Mouse (Mus musculus): Measurements from ENCODE around the gene Pidd1. TPM values are rescaled to one million over a fixed set of nuclear protein-coding genes. Genes with fewer than 3 reads are reported as not detected.
A peak's percentile ranks its signal among the peaks of the same experiment; 100 is the strongest.

Gene Pidd1
- polyA plus RNA-seq, 1 experiment from 2014 or later = 15.7 TPM

DNA sequence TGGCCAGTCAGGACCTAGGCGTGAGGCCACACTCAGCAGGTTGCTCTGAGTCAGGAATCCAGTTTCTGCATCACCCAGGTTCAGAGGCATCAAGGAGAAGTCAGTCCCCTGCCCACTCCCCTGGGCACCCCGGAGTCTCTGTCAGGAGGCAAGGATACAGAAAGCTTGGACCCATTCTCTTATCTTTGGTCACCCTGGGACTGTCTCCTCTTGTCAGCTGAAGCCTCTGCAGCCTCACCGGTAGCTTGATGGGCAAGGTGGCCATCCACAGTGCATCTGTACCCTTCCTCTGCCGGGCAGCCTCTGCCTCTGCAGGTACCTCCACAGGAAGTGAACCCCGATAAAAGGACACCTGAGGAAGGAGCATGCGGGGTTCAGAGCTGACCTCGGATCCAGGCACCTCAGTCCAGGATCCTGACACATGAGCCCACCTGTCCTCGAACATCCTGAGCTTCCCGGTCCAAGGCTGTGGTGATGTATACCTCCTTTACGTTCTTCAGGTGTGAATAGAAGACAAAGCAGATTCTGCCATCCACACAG lies 4.6 kb downstream of the Pidd1 start:
- no peaks in the 10 kb centered on the region for H3K27me3 ChIP-seq (ENCODE audit: control insufficient read depth, insufficient read depth, low read length)
- no peaks in the 10 kb centered on the region for H3K9me3 ChIP-seq (ENCODE audit: control insufficient read depth, low read length)
- no peak overlapping the region for H3K9ac ChIP-seq (ENCODE audit: low read length)
- no peak for DNase-seq (ENCODE audit: low spot score)
- no peak overlapping the region for H3K27ac ChIP-seq (replicated peaks; ENCODE audit: low read depth, low read length)
- 96% methylated on average over 10 of the region's 10 CpGs for WGBS
- no peak for ATAC-seq (ENCODE audit: insufficient number of reproducible peaks, low FRiP score, low TSS enrichment, low read depth)
- H3K4me3 ChIP-seq (ENCODE audit: low read depth, low read length) = no peak overlapping the region
- peaks cover 29% of the 10 kb centered on the region for H3K4me1 ChIP-seq (ENCODE audit: control insufficient read depth, insufficient read depth, low read length)
- H3K36me3 ChIP-seq (ENCODE audit: control insufficient read depth, insufficient read depth, low read length) = peaks cover 20% of the 10 kb centered on the region
- H3K4me2 ChIP-seq (ENCODE audit: low read depth, severe bottlenecking) = no peak overlapping the region

DNA sequence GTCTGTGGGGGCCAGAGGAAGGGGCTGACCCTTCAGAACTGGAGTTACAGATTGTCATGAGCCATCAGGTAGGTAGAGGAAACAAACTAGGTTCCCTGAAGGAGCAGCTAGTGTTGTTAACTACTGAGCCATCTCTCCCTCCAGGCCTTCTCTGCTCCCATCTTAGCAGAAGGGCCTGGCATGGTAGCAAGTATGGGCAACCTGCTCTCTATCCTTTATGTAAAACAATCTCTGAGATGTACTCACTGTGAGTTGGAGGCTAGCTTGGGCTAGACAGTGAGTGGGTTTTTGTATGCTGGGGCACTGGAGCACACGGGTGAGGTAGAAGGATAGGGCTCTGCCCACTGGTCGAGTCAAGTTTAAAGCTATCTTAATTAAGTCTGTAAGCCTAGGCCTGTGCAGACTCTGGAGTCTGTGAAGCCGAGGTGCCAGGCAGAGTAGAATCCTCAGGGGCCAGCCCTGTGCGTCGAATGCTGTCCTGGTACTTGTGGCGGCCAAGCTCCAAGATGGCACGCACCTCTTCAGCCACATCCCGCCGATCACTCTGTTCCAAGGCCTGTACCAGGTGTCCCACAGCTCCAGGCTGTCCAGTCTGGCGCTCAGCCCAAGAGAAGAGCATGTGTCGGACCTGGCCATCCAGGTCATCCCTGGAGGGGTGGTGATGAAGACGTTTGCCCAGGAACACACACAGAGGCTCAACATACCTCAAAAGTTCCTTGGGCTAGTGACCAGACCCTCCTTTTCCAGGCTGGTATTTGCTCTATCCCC lies 5.4 kb downstream of the Pidd1 start:
- Histone ChIP-seq H3K27me3 (ENCODE audit: control insufficient read depth, insufficient read depth, low read length) (no peaks in the 10 kb centered on the region), H3K4me3 (ENCODE audit: low read depth, low read length) (no peak overlapping the region), H3K27ac (replicated peaks; ENCODE audit: low read depth, low read length) (no peak overlapping the region), H3K4me2 (ENCODE audit: low read depth, severe bottlenecking) (no peak overlapping the region), H3K9me3 (ENCODE audit: control insufficient read depth, low read length) (no peaks in the 10 kb centered on the region), H3K36me3 (ENCODE audit: control insufficient read depth, insufficient read depth, low read length) (peaks cover 20% of the 10 kb centered on the region), H3K9ac (ENCODE audit: low read length) (no peak overlapping the region), H3K4me1 (ENCODE audit: control insufficient read depth, insufficient read depth, low read length) (peaks cover 28% of the 10 kb centered on the region)
- DNase-seq (ENCODE audit: low spot score) (no peak), ATAC-seq (ENCODE audit: insufficient number of reproducible peaks, low FRiP score, low TSS enrichment, low read depth) (no peak)
- 94% methylated on average over 12 of the region's 12 CpGs for WGBS

DNA sequence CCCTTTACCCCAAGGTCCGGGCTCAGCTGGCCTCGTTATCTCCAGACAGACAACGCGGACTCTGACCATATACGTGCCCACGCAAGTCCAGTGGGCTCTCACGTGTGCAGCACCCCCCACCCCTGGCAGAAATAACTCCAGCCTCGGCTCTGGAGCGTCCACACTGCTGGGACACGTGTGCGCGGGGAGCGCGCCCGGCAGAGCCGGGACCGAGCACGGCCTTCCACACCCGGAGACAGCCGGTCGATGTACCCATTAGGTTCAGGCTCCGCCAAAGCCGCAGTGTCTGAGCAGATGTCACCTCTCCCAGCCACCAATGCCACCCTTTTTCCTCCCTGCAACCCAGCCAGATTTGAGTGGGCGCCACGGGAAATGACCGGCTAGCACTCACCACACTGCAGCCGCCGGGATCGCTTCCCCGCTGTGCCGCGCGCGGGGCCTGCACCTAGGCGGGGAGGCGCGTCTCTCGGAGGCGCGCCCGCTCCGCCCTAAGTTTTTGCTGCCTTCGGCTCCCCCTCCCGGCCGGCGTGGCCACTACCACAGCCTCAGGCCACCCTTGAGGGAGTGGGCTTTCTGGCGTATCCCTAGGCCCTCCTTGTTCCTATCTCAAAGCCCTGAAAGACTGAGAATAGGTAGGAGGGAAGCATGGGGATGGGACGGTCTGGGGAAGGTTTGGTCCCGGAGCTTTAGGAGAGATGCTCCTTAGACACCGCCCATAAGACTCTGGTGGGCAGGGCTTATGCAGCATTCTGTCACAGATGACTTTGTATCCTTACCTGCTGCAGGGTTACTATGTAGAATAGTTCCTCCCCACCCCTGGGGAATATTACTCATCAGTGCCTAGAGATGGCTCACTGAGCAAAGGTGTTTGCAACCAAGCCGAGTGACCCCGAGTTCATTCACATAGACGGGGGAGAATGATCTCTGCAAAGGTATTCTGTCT lies 6.4 kb downstream of the Pidd1 start, which contains the start of gene Slc25a22:
Gene Slc25a22 (minus strand): TSS at position 715 of the 943 bp plus-strand sequence.
- Histone ChIP-seq H3K4me1 (ENCODE audit: control insufficient read depth, insufficient read depth, low read length) (peaks cover 18% of the 10 kb centered on the region), H3K4me2 (ENCODE audit: low read depth, severe bottlenecking) (peak within 1 kb of the TSS; percentile 88), H3K9me3 (ENCODE audit: control insufficient read depth, low read length) (no peaks in the 10 kb centered on the region), H3K27ac (replicated peaks; ENCODE audit: low read depth, low read length) (no peak within 1 kb of the TSS), H3K4me3 (ENCODE audit: low read depth, low read length) (peak within 1 kb of the TSS; percentile 43), H3K36me3 (ENCODE audit: control insufficient read depth, insufficient read depth, low read length) (peaks cover 20% of the 10 kb centered on the region), H3K9ac (ENCODE audit: low read length) (peak within 1 kb of the TSS; percentile 72), H3K27me3 (ENCODE audit: control insufficient read depth, insufficient read depth, low read length) (no peaks in the 10 kb centered on the region)
- ATAC-seq (ENCODE audit: insufficient number of reproducible peaks, low FRiP score, low TSS enrichment, low read depth) (peak; percentile 48), DNase-seq (ENCODE audit: low spot score) (peak; percentile 90)
- WGBS = 6% methylated on average over 53 of the region's 53 CpGs

DNA sequence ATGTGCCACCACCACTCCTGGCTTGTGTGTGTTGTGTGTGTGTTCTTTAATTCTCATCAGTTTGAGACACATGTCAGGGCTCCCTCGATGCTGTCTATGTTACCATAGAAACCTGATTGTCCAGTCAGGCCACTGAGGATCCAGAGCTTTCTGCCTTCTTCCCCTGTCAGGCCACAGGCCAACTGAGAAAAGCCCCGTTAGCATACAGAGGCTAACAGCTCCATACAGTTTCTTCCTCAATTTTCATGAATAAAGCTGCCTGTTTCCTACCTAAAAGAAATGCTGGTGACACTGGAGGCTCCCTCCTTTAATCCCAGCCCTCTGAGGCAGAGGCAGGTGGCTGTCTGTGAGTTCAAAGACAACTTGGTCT lies 7.3 kb downstream of the Pidd1 start:
- peaks cover 16% of the 10 kb centered on the region for H3K36me3 ChIP-seq (ENCODE audit: control insufficient read depth, insufficient read depth, low read length)
- H3K27ac ChIP-seq (replicated peaks; ENCODE audit: low read depth, low read length) = no peak overlapping the region
- no peaks in the 10 kb centered on the region for H3K27me3 ChIP-seq (ENCODE audit: control insufficient read depth, insufficient read depth, low read length)
- H3K4me2 ChIP-seq (ENCODE audit: low read depth, severe bottlenecking) = peak overlapping the region; percentile 88
- WGBS = 71% methylated on average over 2 of the region's 2 CpGs
- H3K9me3 ChIP-seq (ENCODE audit: control insufficient read depth, low read length) = no peaks in the 10 kb centered on the region
- DNase-seq (ENCODE audit: low spot score) (no peak), ATAC-seq (ENCODE audit: insufficient number of reproducible peaks, low FRiP score, low TSS enrichment, low read depth) (no peak)
- H3K9ac ChIP-seq (ENCODE audit: low read length) = no peak overlapping the region
- peak overlapping the region; percentile 43 for H3K4me3 ChIP-seq (ENCODE audit: low read depth, low read length)
- H3K4me1 ChIP-seq (ENCODE audit: control insufficient read depth, insufficient read depth, low read length) = peaks cover 11% of the 10 kb centered on the region

DNA sequence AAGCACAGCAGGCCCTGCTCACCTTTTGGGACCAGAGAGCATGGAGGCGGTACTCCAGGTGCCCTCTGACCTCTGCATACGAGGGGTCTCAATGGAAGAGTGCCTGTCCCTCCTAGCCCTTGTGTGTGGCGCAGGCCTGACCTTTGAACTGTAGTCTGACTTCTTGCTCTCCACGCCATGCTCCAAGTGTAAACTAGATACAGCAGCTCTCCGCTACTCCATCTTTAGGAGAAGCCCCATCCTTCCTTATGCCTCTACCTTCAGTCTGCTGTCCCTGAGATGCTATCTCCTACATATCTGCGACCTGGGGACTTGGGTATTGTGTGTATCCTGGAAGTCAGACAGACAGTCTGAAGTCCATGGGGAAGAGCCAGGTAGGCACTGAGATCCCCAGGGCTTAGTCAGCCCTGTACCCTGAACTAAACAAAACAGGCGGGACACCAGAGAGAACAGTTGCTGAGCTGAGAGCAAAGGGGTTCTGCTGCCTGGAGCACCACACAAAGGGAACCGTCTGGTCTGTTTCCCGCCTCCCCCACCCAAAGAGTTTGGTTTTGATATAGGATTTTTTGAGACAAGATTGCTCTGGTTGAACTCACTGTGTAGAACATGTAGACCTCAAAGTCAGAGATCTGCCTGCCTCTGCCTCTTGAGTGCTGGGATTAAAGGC lies 7.8 kb downstream of the Pidd1 start:
- peaks cover 10% of the 10 kb centered on the region for H3K4me1 ChIP-seq (ENCODE audit: control insufficient read depth, insufficient read depth, low read length)
- H3K4me3 ChIP-seq (ENCODE audit: low read depth, low read length) = 0 out of 2 replicates have a peak overlapping the region, but pooled peaks have one; percentile 43
- no peak overlapping the region for H3K9ac ChIP-seq (ENCODE audit: low read length)
- no peak for DNase-seq (ENCODE audit: low spot score)
- ATAC-seq (ENCODE audit: insufficient number of reproducible peaks, low FRiP score, low TSS enrichment, low read depth) = no peak
- H3K27me3 ChIP-seq (ENCODE audit: control insufficient read depth, insufficient read depth, low read length) = no peaks in the 10 kb centered on the region
- WGBS = 77% methylated on average over 9 of the region's 9 CpGs
- H3K4me2 ChIP-seq (ENCODE audit: low read depth, severe bottlenecking) = no peak overlapping the region; the same call in 1 of the 2 replicates
- no peaks in the 10 kb centered on the region for H3K9me3 ChIP-seq (ENCODE audit: control insufficient read depth, low read length)
- peaks cover 16% of the 10 kb centered on the region for H3K36me3 ChIP-seq (ENCODE audit: control insufficient read depth, insufficient read depth, low read length)
- H3K27ac ChIP-seq (replicated peaks; ENCODE audit: low read depth, low read length) = no peak overlapping the region

DNA sequence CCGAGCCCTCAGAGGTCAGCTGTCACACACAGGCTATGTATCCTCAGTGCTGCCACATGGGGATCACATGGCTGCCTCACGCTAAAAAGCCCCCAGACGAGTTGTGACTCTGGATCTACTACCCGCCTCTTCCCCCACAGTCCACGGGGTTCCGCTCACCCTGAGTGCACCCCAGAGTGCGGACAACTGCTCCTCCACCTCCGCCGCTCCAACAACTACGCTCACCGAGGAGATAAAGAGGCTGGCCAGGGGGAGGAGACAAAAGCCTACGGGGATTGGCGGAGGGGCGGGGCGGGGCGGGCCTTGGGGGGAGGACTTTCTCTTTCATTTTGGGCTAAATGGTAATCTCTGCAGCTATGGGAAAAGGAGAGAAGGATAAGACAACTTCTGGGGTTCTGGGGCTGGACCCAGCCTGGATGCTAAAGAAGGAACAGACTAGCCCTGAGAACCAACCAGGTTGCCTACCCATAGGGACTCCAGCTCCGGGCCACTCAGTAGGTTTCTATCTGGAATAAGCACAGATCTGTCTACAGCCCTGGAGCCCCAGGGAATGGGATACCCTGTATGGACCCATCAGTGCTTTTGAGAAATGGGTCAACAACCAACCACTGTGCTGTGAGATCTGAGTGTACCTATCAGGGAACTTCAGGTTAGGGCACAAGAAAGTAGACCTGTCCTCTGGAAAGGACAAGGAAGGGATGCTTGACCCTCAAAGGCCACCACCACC lies 8.5 kb downstream of the Pidd1 start:
- Histone ChIP-seq H3K9ac (ENCODE audit: low read length) (0 out of 2 replicates have a peak overlapping the region, but pooled peaks have one; percentile 8), H3K4me1 (ENCODE audit: control insufficient read depth, insufficient read depth, low read length) (peaks cover 10% of the 10 kb centered on the region), H3K4me3 (ENCODE audit: low read depth, low read length) (peak overlapping the region; percentile 39), H3K27ac (replicated peaks; ENCODE audit: low read depth, low read length) (no peak overlapping the region), H3K4me2 (ENCODE audit: low read depth, severe bottlenecking) (peak overlapping the region; percentile 71), H3K9me3 (ENCODE audit: control insufficient read depth, low read length) (no peaks in the 10 kb centered on the region), H3K36me3 (ENCODE audit: control insufficient read depth, insufficient read depth, low read length) (peaks cover 13% of the 10 kb centered on the region), H3K27me3 (ENCODE audit: control insufficient read depth, insufficient read depth, low read length) (no peaks in the 10 kb centered on the region)
- DNase-seq (ENCODE audit: low spot score) (peak; percentile 49), ATAC-seq (ENCODE audit: insufficient number of reproducible peaks, low FRiP score, low TSS enrichment, low read depth) (no peak)
- 4% methylated on average over 16 of the region's 17 CpGs for WGBS

DNA sequence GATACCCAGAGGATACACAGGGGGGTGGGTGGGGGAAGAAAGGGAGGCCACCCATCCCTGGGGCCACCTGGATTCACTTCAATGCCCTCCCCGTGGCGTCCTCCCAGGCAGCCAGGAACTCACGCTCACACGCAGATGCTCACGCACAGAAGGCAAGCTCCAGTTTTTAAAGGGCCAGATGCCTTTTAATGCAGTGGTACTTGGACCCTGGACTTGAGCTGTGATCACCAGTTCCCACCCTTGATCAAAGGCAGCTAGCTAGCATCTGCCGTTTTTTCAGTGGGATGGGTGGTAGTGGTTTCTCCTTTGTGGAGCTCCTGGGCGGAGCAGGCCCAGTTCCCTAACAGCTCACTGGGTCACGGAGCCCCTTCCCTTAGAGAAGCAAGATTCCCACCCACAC lies 9.4 kb downstream of the Pidd1 start:
- no peaks in the 10 kb centered on the region for H3K27me3 ChIP-seq (ENCODE audit: control insufficient read depth, insufficient read depth, low read length)
- DNase-seq (ENCODE audit: low spot score) (peak; percentile 67), ATAC-seq (ENCODE audit: insufficient number of reproducible peaks, low FRiP score, low TSS enrichment, low read depth) (no peak)
- H3K4me3 ChIP-seq (ENCODE audit: low read depth, low read length) = peak overlapping the region; percentile 39
- H3K36me3 ChIP-seq (ENCODE audit: control insufficient read depth, insufficient read depth, low read length) = peaks cover 7% of the 10 kb centered on the region
- H3K4me2 ChIP-seq (ENCODE audit: low read depth, severe bottlenecking) = peak overlapping the region; percentile 71
- peak overlapping the region; percentile 44 for H3K9ac ChIP-seq (ENCODE audit: low read length)
- H3K9me3 ChIP-seq (ENCODE audit: control insufficient read depth, low read length) = no peaks in the 10 kb centered on the region
- H3K27ac ChIP-seq (replicated peaks; ENCODE audit: low read depth, low read length) = no peak overlapping the region
- H3K4me1 ChIP-seq (ENCODE audit: control insufficient read depth, insufficient read depth, low read length) = peaks cover 10% of the 10 kb centered on the region
- 15% methylated on average over 8 of the region's 8 CpGs for WGBS

Data from limb, embryonic 11.5 days (tissue).